Mouse (Mus musculus) midbrain, embryonic 11.5 days (tissue): Measurements from ENCODE around the gene Ndc1. TPM values are rescaled to one million over a fixed set of nuclear protein-coding genes. Genes with fewer than 3 reads are reported as not detected.
A peak's percentile ranks its signal among the peaks of the same experiment; 100 is the strongest.
"Not testable (repeated sequence)": the region's sequence is repeated elsewhere in the genome, so short reads cannot be mapped to it uniquely, and the experiment has no call there.

Experiments used
- ATAC-seq: fragments of 200-750 bp; cut with Nextera tagmentation; 2 replicates; pipeline ENCODE4 v1.8.0; 2017; ENCODE audit warnings: moderate TSS enrichment, moderate library complexity; ENCODE audit not compliant: low FRiP score
- DNase-seq: peaks from one replicate; pipeline ENCODE4 v3.0.0; 2015; ENCODE audit warnings: low spot score; ENCODE audit errors: missing footprints
- H3K27ac ChIP-seq: fragments of 300-500 bp; sonication (generic); 2 replicates; pipeline ENCODE4 v1.5.1; 2014; ENCODE audit warnings: low read depth, low read length
- H3K27me3 ChIP-seq: fragments of 300-500 bp; sonication (generic); 2 replicates; pipeline ENCODE4 v1.6.1; 2014; ENCODE audit warnings: mild to moderate bottlenecking, low read length, moderate library complexity, mixed read lengths; ENCODE audit not compliant: control insufficient read depth, insufficient read depth
- H3K36me3 ChIP-seq: fragments of 300-500 bp; sonication (generic); 2 replicates; pipeline ENCODE4 v1.6.1; 2014; ENCODE audit warnings: mild to moderate bottlenecking, low read length, moderate library complexity, mixed read lengths; ENCODE audit not compliant: control insufficient read depth, insufficient read depth
- H3K4me1 ChIP-seq: fragments of 300-500 bp; sonication (generic); 2 replicates; pipeline ENCODE4 v1.6.1; 2014; ENCODE audit warnings: low read length; ENCODE audit not compliant: control insufficient read depth, insufficient read depth
- H3K4me2 ChIP-seq: fragments of 300-500 bp; sonication (generic); 2 replicates; pipeline ENCODE4 v1.6.1; 2014; ENCODE audit warnings: mild to moderate bottlenecking, moderate library complexity
- H3K4me3 ChIP-seq: fragments of 300-500 bp; sonication (generic); 2 replicates; pipeline ENCODE4 v1.5.1; 2014; ENCODE audit warnings: low read depth, low read length
- H3K9ac ChIP-seq: fragments of 300-500 bp; sonication (generic); 2 replicates; pipeline ENCODE4 v1.6.1; 2014; ENCODE audit warnings: low read length
- H3K9me3 ChIP-seq: fragments of 300-500 bp; sonication (generic); 2 replicates; pipeline ENCODE4 v1.6.1; 2016; ENCODE audit warnings: low read length; ENCODE audit not compliant: control insufficient read depth
- WGBS: fragments of 180-500 bp; shearing (Covaris S2); extraction: QIAGEN DNeasy Blood & Tissue Kit; methylation state at CpG from one replicate; pipeline ENCODE4 v1.1.7; 2014; 5-methylcytosine and 5-hydroxymethylcytosine counted together
- polyA plus RNA-seq: library from polyadenylated mRNA; unstranded; fragments of >200 nt; fragmentation: Nextera tagmentation; extraction: Ambion mirVana; gene quantifications from 2 replicates; pipeline ENCODE4 v1.2.1, GENCODE M21; 2014

Gene Ndc1
- polyA plus RNA-seq, 1 experiment from 2014 or later, result 52.9 TPM

DNA sequence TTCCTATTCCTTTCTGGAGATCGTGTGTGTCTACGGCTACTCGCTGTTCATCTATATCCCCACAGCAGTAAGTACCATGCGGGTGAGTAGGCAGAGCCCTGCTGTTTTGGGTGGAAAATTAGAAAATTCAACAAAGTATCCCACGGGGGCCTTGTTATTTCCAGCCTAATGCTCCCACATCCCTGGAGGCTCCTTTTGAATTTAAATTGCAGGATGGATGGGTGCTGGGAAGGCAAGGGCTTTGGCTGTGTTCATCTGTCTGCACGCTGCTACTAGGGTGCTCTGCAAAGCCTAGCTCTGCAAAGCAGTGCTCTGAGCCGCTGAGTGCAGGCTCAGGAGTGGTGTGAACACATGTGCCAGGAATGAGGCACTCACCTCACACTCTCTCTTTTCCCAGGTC, 23.0 kb upstream of the Ndc1 start:
- no peak for ATAC-seq
- no peaks in the 10 kb centered on the region for H3K36me3 ChIP-seq

DNA sequence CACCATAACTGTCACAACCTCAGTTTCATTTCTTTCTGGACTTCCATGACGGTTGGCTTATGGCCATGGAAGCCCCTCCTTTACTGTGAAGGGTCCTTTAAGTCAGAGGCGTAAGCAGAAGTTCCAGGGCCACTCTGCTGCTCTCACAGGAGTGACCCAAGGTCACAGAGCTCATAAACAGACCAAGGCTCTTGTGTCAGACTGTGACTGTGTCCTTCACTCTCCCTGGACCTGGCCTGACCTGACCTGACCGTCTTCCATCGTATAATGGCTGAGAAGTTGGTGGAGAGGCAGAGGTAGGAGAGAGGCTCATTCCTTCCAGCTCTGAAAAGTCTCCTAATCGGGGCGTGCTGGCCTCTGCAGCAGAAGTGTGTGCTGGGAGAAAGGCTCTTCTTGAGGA, 20.4 kb upstream of the Ndc1 start:
- 85% methylated on average over 6 of the region's 6 CpGs for WGBS
- H3K4me2 ChIP-seq, result no peak overlapping the region

More for the DNA sequence above, 23.0 kb upstream of the Ndc1 start:
- DNase-seq, result no peak
- Histone ChIP-seq H3K4me1 (no peaks in the 10 kb centered on the region), H3K4me2 (no peak overlapping the region), H3K9me3 (no peaks in the 10 kb centered on the region), H3K27me3 (no peaks in the 10 kb centered on the region), H3K4me3 (no peak overlapping the region), H3K9ac (no peak overlapping the region), H3K27ac (no peak overlapping the region)
- WGBS, result 85% methylated on average over 7 of the region's 7 CpGs

DNA sequence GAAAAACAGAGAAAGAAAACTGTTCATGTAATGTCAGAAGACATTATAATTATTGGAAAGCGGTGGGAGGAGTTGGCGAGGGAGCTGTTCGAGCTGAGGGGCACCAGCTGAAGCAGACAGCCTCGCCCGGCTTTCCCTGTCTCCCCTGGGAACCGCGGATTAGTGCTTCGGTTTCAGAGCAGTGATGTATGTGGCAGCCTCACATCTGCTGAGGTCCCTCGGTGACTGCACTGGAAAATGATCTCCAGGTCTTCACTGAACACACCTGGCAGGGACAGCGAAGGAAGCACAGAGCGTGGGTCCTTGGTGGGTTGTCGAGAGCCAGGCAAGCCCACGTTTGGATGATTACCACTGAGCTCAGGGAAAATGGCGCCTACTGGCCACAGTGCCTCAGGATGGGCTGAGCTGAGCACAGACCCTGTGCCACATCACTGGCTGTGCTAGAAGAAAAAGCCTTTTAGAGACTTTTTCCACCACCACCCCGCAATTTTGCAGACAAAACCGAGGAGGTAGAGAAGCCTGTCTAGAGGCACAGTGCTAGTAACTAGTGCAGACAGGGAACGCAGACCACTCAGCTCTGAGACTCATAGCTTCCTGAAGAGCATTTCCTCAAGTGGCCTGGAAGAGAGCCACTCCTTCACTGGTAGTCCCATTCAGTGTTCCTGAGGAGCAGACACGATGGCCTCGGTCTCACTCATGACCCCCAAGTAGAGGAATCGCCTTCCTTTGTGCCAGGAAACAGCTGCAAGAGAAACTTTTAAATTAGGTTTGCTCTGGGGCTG, 18.9 kb upstream of the Ndc1 start:
- ATAC-seq, result no peak; the same call in 1 of the 2 replicates
- no peak overlapping the region for H3K4me3 ChIP-seq
- H3K36me3 ChIP-seq, result no peaks in the 10 kb centered on the region
- no peak for DNase-seq
- WGBS, result 77% methylated on average over 20 of the region's 20 CpGs
- H3K27ac ChIP-seq, result no peak overlapping the region
- no peak overlapping the region for H3K4me2 ChIP-seq
- H3K9ac ChIP-seq, result no peak overlapping the region
- no peaks in the 10 kb centered on the region for H3K4me1 ChIP-seq
- H3K9me3 ChIP-seq, result no peaks in the 10 kb centered on the region
- H3K27me3 ChIP-seq, result no peaks in the 10 kb centered on the region

More for the DNA sequence above, 20.4 kb upstream of the Ndc1 start:
- Histone ChIP-seq H3K4me3 (no peak overlapping the region), H3K9ac (no peak overlapping the region), H3K9me3 (no peaks in the 10 kb centered on the region), H3K4me1 (no peaks in the 10 kb centered on the region), H3K27ac (no peak overlapping the region), H3K36me3 (no peaks in the 10 kb centered on the region), H3K27me3 (no peaks in the 10 kb centered on the region)
- DNase-seq (no peak), ATAC-seq (no peak)

DNA sequence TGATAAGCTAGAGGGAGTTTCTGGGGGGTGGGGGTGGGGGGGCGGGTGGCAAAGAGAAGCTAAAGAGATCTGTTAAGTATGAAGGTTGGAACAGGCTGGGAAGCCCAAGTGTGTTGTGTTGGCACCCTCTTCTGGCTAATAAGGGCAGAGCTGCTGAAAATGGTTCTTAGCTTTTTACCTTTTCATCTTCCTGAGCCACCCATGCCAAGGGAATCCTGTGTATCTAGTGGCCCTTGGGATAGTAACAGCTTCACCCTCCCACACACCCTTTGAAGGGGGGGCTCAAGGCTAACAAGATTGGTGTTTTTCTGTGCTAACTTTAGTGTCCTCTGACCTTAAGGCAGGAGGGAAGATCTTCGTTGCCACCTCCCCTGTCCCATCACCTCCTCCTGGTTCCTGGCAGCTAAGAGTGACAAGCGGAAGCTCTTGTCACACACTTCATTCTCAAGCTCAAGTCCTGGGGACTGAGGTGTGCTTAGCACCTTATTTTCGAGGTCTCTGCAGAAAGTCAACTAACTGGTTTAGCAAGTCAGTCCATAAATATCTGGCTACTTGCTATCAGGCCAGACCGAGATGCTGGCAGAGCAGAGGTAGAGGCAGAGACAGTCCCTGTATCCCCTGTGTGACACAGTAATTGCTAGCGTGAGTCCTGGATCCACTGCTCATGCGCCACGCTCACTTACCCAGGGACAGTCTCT, 18.1 kb upstream of the Ndc1 start:
- Histone ChIP-seq H3K27me3 (no peaks in the 10 kb centered on the region), H3K4me3 (no peak overlapping the region), H3K36me3 (no peaks in the 10 kb centered on the region), H3K4me1 (no peaks in the 10 kb centered on the region), H3K9me3 (no peaks in the 10 kb centered on the region), H3K27ac (no peak overlapping the region), H3K4me2 (no peak overlapping the region), H3K9ac (no peak overlapping the region)
- ATAC-seq, result peak; percentile 22; the same call in 1 of the 2 replicates
- no peak for DNase-seq
- 72% methylated on average over 8 of the region's 8 CpGs for WGBS

DNA sequence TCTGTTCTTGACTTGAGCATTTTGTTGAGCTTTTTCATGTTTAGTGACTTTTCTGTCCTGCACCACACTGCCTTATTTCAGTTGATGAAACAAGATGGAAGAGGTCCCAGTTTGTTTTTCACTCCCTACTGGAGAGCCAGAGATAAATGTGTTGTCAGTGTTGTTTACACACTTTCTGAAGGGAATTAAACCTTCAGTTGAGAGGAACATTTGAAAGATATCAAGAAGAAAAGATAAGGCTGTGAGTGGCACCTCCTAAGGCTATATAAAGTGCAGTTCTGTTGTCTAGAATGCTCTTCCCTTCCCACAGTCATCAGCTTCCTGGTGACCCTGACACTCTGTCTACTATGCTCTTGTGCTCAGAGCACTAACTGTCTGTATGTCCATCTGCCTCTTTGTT, 16.2 kb upstream of the Ndc1 start:
- Histone ChIP-seq H3K27me3 (no peaks in the 10 kb centered on the region), H3K36me3 (no peaks in the 10 kb centered on the region), H3K4me3 (no peak overlapping the region), H3K27ac (no peak overlapping the region), H3K4me2 (no peak overlapping the region), H3K9me3 (no peaks in the 10 kb centered on the region), H3K4me1 (no peaks in the 10 kb centered on the region), H3K9ac (no peak overlapping the region)
- ATAC-seq, result no peak
- no peak for DNase-seq

DNA sequence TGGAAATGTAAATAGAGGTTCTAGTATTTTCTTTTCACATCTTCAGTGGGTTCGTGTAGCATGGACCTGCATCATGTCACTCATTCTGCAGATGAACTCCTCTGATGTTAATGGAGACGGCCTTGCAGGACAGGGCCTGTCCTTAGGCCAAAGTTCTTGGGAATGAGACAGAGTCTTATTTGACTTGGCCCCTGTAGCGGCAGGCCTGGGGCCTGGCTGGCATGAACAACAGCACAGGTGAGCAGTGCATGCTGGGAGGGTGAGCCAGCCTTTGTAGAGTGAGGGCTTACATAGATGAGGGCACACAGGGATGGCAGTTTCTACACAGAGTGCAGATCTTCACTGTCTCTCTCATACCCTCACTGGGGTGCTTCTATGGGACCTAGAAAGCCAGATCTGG, 14.0 kb upstream of the Ndc1 start:
- H3K27me3 ChIP-seq, result no peaks in the 10 kb centered on the region
- H3K27ac ChIP-seq, result no peak overlapping the region
- WGBS, result 90% methylated on average over 3 of the region's 3 CpGs
- no peaks in the 10 kb centered on the region for H3K36me3 ChIP-seq
- no peaks in the 10 kb centered on the region for H3K9me3 ChIP-seq
- H3K4me2 ChIP-seq, result no peak overlapping the region
- no peaks in the 10 kb centered on the region for H3K4me1 ChIP-seq
- H3K4me3 ChIP-seq, result no peak overlapping the region
- ATAC-seq (no peak), DNase-seq (no peak)
- no peak overlapping the region for H3K9ac ChIP-seq

DNA sequence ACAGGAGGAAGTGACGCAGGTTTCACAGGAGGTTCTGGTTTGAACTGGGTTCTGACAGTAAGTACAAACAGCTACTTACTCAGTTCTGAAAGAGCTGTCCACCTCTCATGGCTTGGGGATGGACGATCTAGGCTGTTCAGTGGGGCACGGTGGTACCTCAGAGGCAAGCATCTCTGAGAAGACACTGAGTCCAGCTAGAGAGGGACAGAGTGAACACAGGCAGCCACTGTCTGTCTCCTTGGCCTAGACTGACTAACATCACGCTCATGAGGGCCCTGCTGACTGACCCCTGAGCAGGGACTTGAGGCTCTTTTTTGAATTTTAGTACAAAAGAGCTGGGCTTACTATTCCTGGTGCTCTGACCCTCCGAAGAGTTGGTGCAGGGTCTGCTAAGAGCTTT, 13.5 kb upstream of the Ndc1 start:
- Histone ChIP-seq H3K9me3 (no peaks in the 10 kb centered on the region), H3K27ac (no peak overlapping the region), H3K9ac (no peak overlapping the region), H3K27me3 (no peaks in the 10 kb centered on the region), H3K4me1 (no peaks in the 10 kb centered on the region), H3K4me2 (no peak overlapping the region), H3K4me3 (no peak overlapping the region), H3K36me3 (no peaks in the 10 kb centered on the region)
- DNase-seq (no peak), ATAC-seq (no peak)
- 89% methylated on average over 5 of the region's 5 CpGs for WGBS

DNA sequence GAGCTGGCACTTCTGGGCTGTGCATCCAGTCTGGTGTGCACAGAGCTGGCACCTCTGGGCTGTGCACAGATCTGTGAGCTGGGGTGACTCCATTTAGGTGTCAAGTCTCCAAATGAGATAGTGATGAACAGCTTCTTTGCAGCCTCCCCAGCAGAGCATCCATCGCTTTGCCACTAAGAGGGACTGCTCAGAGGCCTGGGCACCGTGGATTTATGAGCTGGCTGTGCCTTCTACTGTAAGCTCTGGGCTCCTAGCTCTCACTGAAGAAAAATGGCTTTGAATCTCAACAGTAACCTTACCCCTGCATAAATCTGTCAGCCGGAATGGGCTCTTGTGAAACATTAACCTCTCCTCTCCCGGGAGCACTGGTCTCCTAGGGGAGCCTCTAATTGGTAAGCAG, 13.0 kb upstream of the Ndc1 start:
- DNase-seq (no peak), ATAC-seq (no peak)
- 74% methylated on average over 4 of the region's 4 CpGs for WGBS

DNA sequence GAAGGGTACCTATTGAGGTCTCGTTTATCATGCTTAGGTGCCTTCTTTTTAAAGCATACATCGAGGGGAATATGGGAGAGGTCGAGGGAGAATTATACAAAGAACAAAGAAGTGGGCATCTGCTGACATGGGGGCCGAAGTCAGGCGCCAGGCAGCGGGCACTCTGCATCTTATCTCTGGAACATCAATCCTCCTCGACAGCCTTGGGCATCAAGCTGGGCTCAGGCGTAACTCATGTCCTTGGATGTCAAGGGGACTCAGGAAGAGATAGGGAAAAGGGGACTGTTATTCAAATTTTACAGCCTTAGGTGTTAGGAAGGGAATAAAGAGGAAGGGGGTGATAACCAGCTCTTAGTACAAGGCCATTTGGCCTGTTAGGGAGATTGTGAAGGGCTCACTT, 10.4 kb upstream of the Ndc1 start:
- not testable (repeated sequence) for H3K27me3 ChIP-seq, H3K9ac ChIP-seq, DNase-seq, H3K4me3 ChIP-seq, H3K4me1 ChIP-seq, H3K9me3 ChIP-seq, ATAC-seq, H3K27ac ChIP-seq, H3K4me2 ChIP-seq, H3K36me3 ChIP-seq
- 80% methylated on average over 8 of the region's 8 CpGs for WGBS

More for the DNA sequence above, 13.0 kb upstream of the Ndc1 start:
- Histone ChIP-seq H3K4me1 (no peaks in the 10 kb centered on the region), H3K27ac (no peak overlapping the region), H3K9ac (no peak overlapping the region), H3K4me2 (no peak overlapping the region), H3K4me3 (no peak overlapping the region), H3K36me3 (no peaks in the 10 kb centered on the region), H3K27me3 (no peaks in the 10 kb centered on the region), H3K9me3 (no peaks in the 10 kb centered on the region)
